ENCODE assay signal across 8 mouse cellular contexts in the genomic region with DNA sequence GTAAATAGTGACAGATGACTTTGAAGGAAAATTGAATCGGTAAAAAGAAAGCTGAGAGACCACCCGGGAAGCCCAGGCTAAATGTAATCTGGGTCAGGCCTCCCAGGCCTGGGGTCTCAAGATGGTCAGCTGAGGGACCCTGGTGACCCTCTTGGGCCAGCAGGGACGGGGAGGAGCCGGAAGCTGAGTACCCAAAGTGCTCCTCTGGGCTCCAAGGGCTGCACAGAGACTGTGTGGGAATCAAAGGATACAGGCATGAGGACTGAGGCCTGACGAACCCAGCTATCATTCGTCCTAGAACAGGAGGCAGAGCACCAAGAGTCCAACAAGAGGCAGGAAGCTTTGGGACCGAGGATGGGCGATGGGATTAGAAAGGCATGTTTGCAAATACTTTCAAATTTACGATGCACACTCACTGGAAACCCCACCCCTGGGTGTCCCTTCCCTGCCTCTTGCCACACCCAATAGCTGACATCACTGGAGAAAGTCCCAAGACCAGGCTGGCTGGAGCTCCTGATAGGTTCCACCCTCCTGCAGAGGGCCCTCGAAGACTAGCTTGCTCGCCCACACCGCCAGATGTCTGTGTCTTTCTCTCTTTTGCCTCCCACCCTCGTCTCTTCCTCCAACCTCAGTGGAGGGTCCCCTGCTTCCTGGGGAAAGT.
DNase-seq lines count a peak whose midpoint lies in the region; ATAC-seq and TF ChIP-seq lines count a peak whose summit lies in the region.

No protein-coding gene starts in this region.

- peak overlapping the region; percentile 27; the same call in 1 of the 2 replicates for H3K9ac ChIP-seq in embryonic facial prominence, embryonic 13.5 days
- no peak overlapping the region for H3K9ac ChIP-seq in limb, embryonic 14.5 days (ENCODE audit: low read depth, low read length, severe bottlenecking)
- no peak overlapping the region for H3K9ac ChIP-seq in hindbrain, embryonic 14.5 days

- WGBS in embryonic facial prominence, embryonic 13.5 days: 53% methylated on average over 13 of the region's 13 CpGs
- WGBS in limb, embryonic 14.5 days: 57% methylated on average over 13 of the region's 13 CpGs
- WGBS in hindbrain, embryonic 14.5 days: 71% methylated on average over 13 of the region's 13 CpGs

- peak overlapping the region; percentile 48; the same call in 1 of the 2 replicates for H3K27ac ChIP-seq in embryonic facial prominence, embryonic 13.5 days
- no peak overlapping the region for H3K27ac ChIP-seq in limb, embryonic 14.5 days (replicated peaks; ENCODE audit: low read depth, low read length)
- no peak overlapping the region for H3K27ac ChIP-seq in hindbrain, embryonic 14.5 days

- H3K4me1 ChIP-seq in embryonic facial prominence, embryonic 13.5 days: peaks cover 21% of the 10 kb centered on the region
- H3K4me1 ChIP-seq in limb, embryonic 14.5 days (ENCODE audit: control insufficient read depth, insufficient read depth, low read length): 0 out of 2 replicates have a peak, but pooled peaks cover 3% of the 10 kb centered on the region
- peaks cover 3% of the 10 kb centered on the region for H3K4me1 ChIP-seq in hindbrain, embryonic 14.5 days (replicated peaks; ENCODE audit: control insufficient read depth, insufficient read depth, low read length)

- no peaks in the 10 kb centered on the region for H3K79me2 ChIP-seq in myocyte (ENCODE audit: control insufficient read depth, insufficient read depth)

- peak; percentile 83 for DNase-seq in right cerebral cortex, adult 18-20 months
- DNase-seq in right cerebral cortex, postnatal 4 days: no peak
- peak; percentile 49 to 67 for DNase-seq in heart, postnatal 14 days
- peak; percentile 8 for DNase-seq in limb, embryonic 14.5 days (ENCODE audit: low spot score)
- DNase-seq in urinary bladder, postnatal 4 days (ENCODE audit: low spot score in 2 of 2): peak; percentile 64 to 73
- no peak for DNase-seq in hindbrain, embryonic 14.5 days (ENCODE audit: low spot score)

- H3K4me3 ChIP-seq in embryonic facial prominence, embryonic 13.5 days: no peak overlapping the region
- H3K4me3 ChIP-seq in limb, embryonic 14.5 days (replicated peaks; ENCODE audit: low read length): no peak overlapping the region
- no peak overlapping the region for H3K4me3 ChIP-seq in myocyte
- H3K4me3 ChIP-seq in hindbrain, embryonic 14.5 days (replicated peaks; ENCODE audit: low read length): no peak overlapping the region

- peak overlapping the region; percentile 31 for H3K4me2 ChIP-seq in embryonic facial prominence, embryonic 13.5 days
- H3K4me2 ChIP-seq in limb, embryonic 14.5 days (replicated peaks; ENCODE audit: low read depth, low read length, severe bottlenecking): no peak overlapping the region
- peak overlapping the region; percentile 60 for H3K4me2 ChIP-seq in myocyte (ENCODE audit: low read depth)
- H3K4me2 ChIP-seq in hindbrain, embryonic 14.5 days (replicated peaks): no peak overlapping the region

- intact Hi-C loops in heart, postnatal 14 days (cut with DNase I): loop anchor here (5.0 kb wide), 1 partner anchor 33 kb away; no protein-coding TSS in a partner anchor

- H3ac ChIP-seq in myocyte (ENCODE audit: control insufficient read depth, insufficient read length): no peak overlapping the region

- H3K27me3 ChIP-seq in embryonic facial prominence, embryonic 13.5 days: no peaks in the 10 kb centered on the region
- H3K27me3 ChIP-seq in limb, embryonic 14.5 days (ENCODE audit: control insufficient read depth, insufficient read depth, low read length): no peaks in the 10 kb centered on the region
- H3K27me3 ChIP-seq in myocyte (ENCODE audit: control insufficient read depth, insufficient read depth, insufficient read length): no peaks in the 10 kb centered on the region
- no peaks in the 10 kb centered on the region for H3K27me3 ChIP-seq in hindbrain, embryonic 14.5 days (ENCODE audit: control insufficient read depth, insufficient read depth, low read length)

- H3K9me3 ChIP-seq in embryonic facial prominence, embryonic 13.5 days: no peaks in the 10 kb centered on the region
- no peaks in the 10 kb centered on the region for H3K9me3 ChIP-seq in limb, embryonic 14.5 days (ENCODE audit: control insufficient read depth, low read length)
- no peaks in the 10 kb centered on the region for H3K9me3 ChIP-seq in hindbrain, embryonic 14.5 days (ENCODE audit: control insufficient read depth, low read length)

- TF ChIP-seq POLR2A in limb, embryonic 14.5 days (IDR thresholded peaks at IDR 0.05; ENCODE audit: borderline replicate concordance, extremely low read depth, insufficient read depth, insufficient read length): no peak
- no peak for TF ChIP-seq POLR2A in myocyte (IDR thresholded peaks at IDR 0.05; ENCODE audit: insufficient read length, low read depth)

- H3K36me3 ChIP-seq in embryonic facial prominence, embryonic 13.5 days: no peaks in the 10 kb centered on the region
- no peaks in the 10 kb centered on the region for H3K36me3 ChIP-seq in limb, embryonic 14.5 days (ENCODE audit: control insufficient read depth, insufficient read depth, low read length)
- no peaks in the 10 kb centered on the region for H3K36me3 ChIP-seq in myocyte (ENCODE audit: control insufficient read depth, insufficient read depth)
- no peaks in the 10 kb centered on the region for H3K36me3 ChIP-seq in hindbrain, embryonic 14.5 days (replicated peaks; ENCODE audit: control insufficient read depth, insufficient read depth)

- ATAC-seq in embryonic facial prominence, embryonic 13.5 days (ENCODE audit: insufficient number of reproducible peaks, insufficient read depth, low FRiP score, low TSS enrichment, low read depth): no peak
- no peak for ATAC-seq in limb, embryonic 14.5 days (ENCODE audit: low FRiP score, low read depth)
- no peak for ATAC-seq in hindbrain, embryonic 14.5 days (ENCODE audit: low FRiP score)

TF ChIP-seq in myocyte, 11 proteins besides CTCF, POLR2A, EP300 and RAD21:
- TF ChIP-seq POLR2AphosphoS2 (IDR thresholded peaks at IDR 0.05; ENCODE audit: insufficient read length, low read depth) (no peak), MYOD1 (IDR thresholded peaks at IDR 0.05; ENCODE audit: control insufficient read depth in 1 of 3, insufficient read length in 2 of 3, low read depth in 2 of 3) (peak in 2 of 3 experiments; percentile 55 to 61), TCF3 (IDR thresholded peaks at IDR 0.05; ENCODE audit: insufficient read length, low read depth) (no peak), USF1 (IDR thresholded peaks at IDR 0.05; ENCODE audit: low read depth) (no peak), SRF (IDR thresholded peaks at IDR 0.05; ENCODE audit: control insufficient read depth, insufficient read length, low read depth) (no peak)

Comparison
In these comparisons a context has a peak if more than half of its experiments do, and no peak if none do; other contexts are left out.
1. DNase-seq: peak in right cerebral cortex, adult 18-20 months (single experiment), heart, postnatal 14 days (2 of 2), limb, embryonic 14.5 days (single experiment) and urinary bladder, postnatal 4 days (2 of 2); none in right cerebral cortex, postnatal 4 days (single experiment) and hindbrain, embryonic 14.5 days (single experiment).
2. H3K4me2 ChIP-seq: peak in embryonic facial prominence, embryonic 13.5 days (single experiment) and myocyte (single experiment); none in limb, embryonic 14.5 days (single experiment) and hindbrain, embryonic 14.5 days (single experiment).